Mouse (Mus musculus) limb, embryonic 11.5 days (tissue): ENCODE data around the gene Snrpf. TPM values are rescaled to one million over a fixed set of nuclear protein-coding genes. Genes with fewer than 3 reads are reported as not detected.
A peak's percentile ranks its signal among the peaks of the same experiment; 100 is the strongest.
"Not testable (repeated sequence)": the region's sequence is repeated elsewhere in the genome, so short reads cannot be mapped to it uniquely, and the experiment has no call there.

Experiments
- ATAC-seq: fragments of 200-750 bp; cut with Nextera tagmentation; 2 replicates; pipeline ENCODE4 v1.8.0; 2017; ENCODE audit warnings: low read depth; ENCODE audit not compliant: insufficient number of reproducible peaks, low FRiP score, low TSS enrichment
- DNase-seq: peaks from one replicate; pipeline ENCODE4 v3.0.0-alpha.2; 2015; ENCODE audit warnings: low spot score
- H3K27ac ChIP-seq: fragments of 300-500 bp; sonication (generic); replicated peaks from 2 replicates; pipeline ENCODE4 v1.5.1; 2014; ENCODE audit warnings: low read depth, mild to moderate bottlenecking, low read length
- H3K27me3 ChIP-seq: fragments of 300-500 bp; sonication (generic); 2 replicates; pipeline ENCODE4 v1.6.1; 2014; ENCODE audit warnings: mild to moderate bottlenecking, low read length, mixed read lengths; ENCODE audit not compliant: control insufficient read depth, insufficient read depth
- H3K36me3 ChIP-seq: fragments of 300-500 bp; sonication (generic); 2 replicates; pipeline ENCODE4 v1.6.1; 2014; ENCODE audit warnings: mild to moderate bottlenecking, low read length, moderate library complexity, mixed read lengths; ENCODE audit not compliant: control insufficient read depth, insufficient read depth
- H3K4me1 ChIP-seq: fragments of 300-500 bp; sonication (generic); 2 replicates; pipeline ENCODE4 v1.6.1; 2014; ENCODE audit warnings: low read length, mixed read lengths; ENCODE audit not compliant: control insufficient read depth, insufficient read depth
- H3K4me2 ChIP-seq: fragments of 300-500 bp; sonication (generic); 2 replicates; pipeline ENCODE4 v1.6.1; 2014; ENCODE audit warnings: low read depth, mild to moderate bottlenecking, moderate library complexity; ENCODE audit not compliant: severe bottlenecking
- H3K4me3 ChIP-seq: fragments of 300-500 bp; sonication (generic); 2 replicates; pipeline ENCODE4 v1.5.1; 2014; ENCODE audit warnings: low read depth, low read length
- H3K9ac ChIP-seq: fragments of 300-500 bp; sonication (generic); 2 replicates; pipeline ENCODE4 v1.6.1; 2014; ENCODE audit warnings: mild to moderate bottlenecking, low read length
- H3K9me3 ChIP-seq: fragments of 300-500 bp; sonication (generic); 2 replicates; pipeline ENCODE4 v1.6.1; 2016; ENCODE audit warnings: low read length; ENCODE audit not compliant: control insufficient read depth
- WGBS: fragments of 180-500 bp; shearing (Covaris S2); extraction: QIAGEN DNeasy Blood & Tissue Kit; methylation state at CpG from one replicate; pipeline ENCODE4 v1.1.7; 2014; 5-methylcytosine and 5-hydroxymethylcytosine counted together
- polyA plus RNA-seq: library from polyadenylated mRNA; unstranded; fragments of >200 nt; fragmentation: Nextera tagmentation; extraction: Ambion mirVana; gene quantifications from 2 replicates; pipeline ENCODE4 v1.2.1, GENCODE M21; 2014

Snrpf gene
- polyA plus RNA-seq, 1 experiment from 2014 or later, result 200 TPM

DNA sequence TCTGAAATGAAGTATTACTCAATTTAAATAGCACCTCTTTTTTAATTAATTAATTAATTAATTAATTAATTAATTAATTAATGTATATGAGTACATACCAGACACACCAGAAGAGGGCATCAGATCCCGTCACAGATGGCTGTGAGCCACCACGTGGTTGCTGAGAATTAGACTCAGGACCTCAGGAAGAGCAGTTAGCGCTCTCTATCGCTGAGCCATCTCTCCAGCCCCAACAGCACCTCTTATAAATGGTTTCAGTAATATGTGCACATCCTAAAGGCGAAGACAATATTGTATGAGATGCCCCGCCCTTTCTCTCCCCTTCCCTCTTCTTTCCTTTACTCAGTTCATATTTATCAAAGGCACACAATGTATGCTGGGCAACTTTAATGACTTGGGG lies 20.8 kb downstream of the Snrpf start:
- ATAC-seq (no peak), DNase-seq (no peak)
- Histone ChIP-seq H3K9me3 (no peaks in the 10 kb centered on the region), H3K36me3 (no peaks in the 10 kb centered on the region), H3K27me3 (no peaks in the 10 kb centered on the region), H3K4me1 (no peaks in the 10 kb centered on the region), H3K27ac (no peak overlapping the region), H3K9ac (no peak overlapping the region), H3K4me3 (no peak overlapping the region), H3K4me2 (no peak overlapping the region)
- WGBS, result 92% methylated on average over 6 of the region's 6 CpGs

DNA sequence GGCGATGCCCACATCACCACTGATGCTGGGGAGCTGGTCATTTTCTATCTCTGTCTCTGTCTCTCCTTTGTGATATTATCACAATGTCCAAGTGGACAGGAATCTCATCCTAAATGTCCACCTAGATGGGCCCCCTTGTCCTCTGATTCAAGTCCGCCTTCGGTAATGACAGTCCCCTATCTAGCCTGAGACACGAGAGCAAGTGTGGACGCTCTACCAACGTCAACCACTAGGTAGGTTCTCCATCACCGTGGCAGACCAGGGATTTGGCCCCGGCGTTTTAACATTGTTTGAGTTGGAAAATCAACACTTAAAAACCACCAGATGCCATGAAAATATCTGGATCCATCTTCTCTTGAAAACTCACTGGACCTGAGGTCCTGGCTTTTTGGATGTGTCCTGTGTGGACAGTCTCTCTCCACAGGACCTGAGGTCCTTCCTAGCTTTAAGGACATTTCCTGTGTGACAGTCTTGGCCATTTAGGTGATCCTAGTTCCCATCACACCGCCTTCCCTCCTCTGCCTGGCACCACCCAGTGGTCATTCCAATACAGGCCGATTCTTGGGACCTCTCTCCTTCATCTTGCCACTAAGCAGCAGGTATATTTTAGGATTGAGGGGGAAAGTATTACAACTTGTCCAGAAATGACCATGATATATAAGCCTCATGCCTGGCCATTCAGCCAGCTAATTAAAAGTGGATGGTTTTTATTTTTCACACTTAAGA lies 21.5 kb downstream of the Snrpf start:
- ATAC-seq (no peak), DNase-seq (no peak)
- WGBS, result 87% methylated on average over 11 of the region's 11 CpGs
- no peak overlapping the region for H3K4me2 ChIP-seq
- no peaks in the 10 kb centered on the region for H3K36me3 ChIP-seq
- H3K9ac ChIP-seq, result no peak overlapping the region
- no peaks in the 10 kb centered on the region for H3K9me3 ChIP-seq
- H3K27ac ChIP-seq, result no peak overlapping the region
- H3K27me3 ChIP-seq, result no peaks in the 10 kb centered on the region
- no peak overlapping the region for H3K4me3 ChIP-seq
- no peaks in the 10 kb centered on the region for H3K4me1 ChIP-seq

DNA sequence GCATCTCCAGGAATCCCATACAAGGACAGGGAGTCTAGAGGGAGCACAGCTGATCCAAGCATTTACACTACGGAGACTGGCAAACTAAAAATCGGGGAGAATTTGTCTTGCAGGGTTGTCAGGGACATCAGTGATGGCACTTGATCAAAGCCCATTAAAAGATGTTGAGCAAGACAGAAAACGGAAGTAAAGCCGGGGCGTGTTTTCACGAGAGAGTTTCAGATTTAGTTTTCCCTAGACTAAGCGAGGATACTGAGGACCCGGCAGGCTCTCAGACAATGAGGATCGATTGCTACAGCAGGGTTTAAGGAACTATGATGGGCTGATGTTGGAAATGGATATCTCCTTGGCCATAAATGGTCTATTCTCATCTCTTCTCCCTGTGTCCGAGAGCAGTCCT lies 22.4 kb downstream of the Snrpf start:
- Histone ChIP-seq H3K9ac (no peak overlapping the region), H3K4me3 (no peak overlapping the region), H3K27me3 (no peaks in the 10 kb centered on the region), H3K27ac (no peak overlapping the region), H3K4me2 (no peak overlapping the region), H3K4me1 (no peaks in the 10 kb centered on the region), H3K36me3 (no peaks in the 10 kb centered on the region), H3K9me3 (no peaks in the 10 kb centered on the region)
- no peak for DNase-seq
- no peak for ATAC-seq
- WGBS, result 91% methylated on average over 10 of the region's 10 CpGs

DNA sequence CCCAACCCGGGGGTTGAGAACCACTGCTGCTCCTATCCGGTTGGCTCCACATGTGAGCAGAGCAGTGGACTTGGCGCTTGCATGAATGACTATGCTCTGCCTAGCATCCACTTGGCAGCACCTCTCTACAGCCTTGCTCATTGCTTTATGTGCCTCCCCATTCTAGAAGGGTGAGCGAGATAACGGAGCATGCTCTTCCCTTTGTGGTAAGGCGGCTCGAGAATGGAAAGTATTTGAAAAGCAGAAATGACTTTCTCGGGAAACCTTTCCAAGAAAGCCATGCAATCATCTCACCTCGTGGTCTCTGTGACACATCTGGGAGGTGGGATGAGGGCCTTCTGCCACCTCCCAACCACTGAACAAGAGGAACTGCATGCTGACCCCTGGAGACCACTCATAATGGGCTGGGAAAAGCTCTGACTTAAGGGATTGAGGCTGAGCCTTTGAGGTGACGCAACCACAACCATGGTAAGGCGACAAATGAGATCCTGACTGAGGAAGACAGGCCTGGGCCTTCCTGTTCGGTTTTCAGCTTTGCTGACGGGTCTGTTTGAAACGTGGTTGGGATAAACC lies 24.9 kb downstream of the Snrpf start:
- Histone ChIP-seq H3K9ac (no peak overlapping the region), H3K4me3 (no peak overlapping the region), H3K27me3 (no peaks in the 10 kb centered on the region), H3K9me3 (no peaks in the 10 kb centered on the region), H3K4me2 (no peak overlapping the region), H3K36me3 (no peaks in the 10 kb centered on the region), H3K27ac (no peak overlapping the region), H3K4me1 (no peaks in the 10 kb centered on the region)
- 89% methylated on average over 14 of the region's 14 CpGs for WGBS
- DNase-seq (no peak), ATAC-seq (no peak)

DNA sequence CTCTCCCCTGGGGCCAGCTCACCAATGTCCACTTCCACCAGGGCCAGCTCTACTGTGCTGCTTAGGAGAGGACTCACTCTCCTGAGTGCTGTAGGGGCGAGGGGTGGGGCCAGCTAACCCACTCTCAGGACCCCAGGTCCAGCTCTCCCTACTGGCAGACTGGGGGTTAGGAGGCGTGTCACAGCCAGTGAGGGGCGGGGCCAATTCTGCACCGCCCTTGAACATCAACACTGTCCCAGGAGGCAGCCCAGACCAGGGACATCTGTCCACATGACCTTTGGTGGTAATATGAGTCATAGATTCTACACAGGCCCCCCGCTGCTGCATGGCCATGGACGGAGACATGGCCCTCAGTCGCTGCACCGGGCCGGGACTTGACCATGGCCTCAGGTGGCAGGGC lies 29.7 kb downstream of the Snrpf start:
- Histone ChIP-seq H3K27me3 (no peaks in the 10 kb centered on the region), H3K36me3 (no peaks in the 10 kb centered on the region), H3K27ac (no peak overlapping the region), H3K9me3 (no peaks in the 10 kb centered on the region), H3K9ac (no peak overlapping the region), H3K4me2 (no peak overlapping the region), H3K4me3 (no peak overlapping the region), H3K4me1 (no peaks in the 10 kb centered on the region)
- ATAC-seq (peak; percentile 47; the same call in 1 of the 2 replicates), DNase-seq (no peak)
- WGBS, result 42% methylated on average over 9 of the region's 9 CpGs

DNA sequence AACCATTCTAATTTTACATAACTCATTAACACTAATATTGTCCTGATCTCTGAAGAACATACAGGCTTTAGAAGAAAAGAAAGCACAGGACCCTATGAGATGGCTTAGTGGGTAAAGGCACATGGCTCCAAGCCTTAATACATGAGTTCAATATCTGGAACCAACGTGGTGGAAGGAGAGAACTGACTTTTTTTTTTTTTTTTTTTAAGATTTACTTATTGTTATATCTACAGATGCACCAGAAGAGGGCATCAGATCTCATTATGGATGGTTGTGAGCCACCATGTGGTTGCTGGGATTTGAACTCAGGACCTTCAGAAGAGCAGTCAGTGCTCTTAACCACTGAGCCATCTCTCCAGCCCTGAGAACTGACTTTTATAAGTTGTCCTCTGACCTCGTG lies 31.5 kb downstream of the Snrpf start:
- not testable (repeated sequence) for H3K4me3 ChIP-seq, DNase-seq, H3K36me3 ChIP-seq, H3K27me3 ChIP-seq, H3K4me1 ChIP-seq, H3K4me2 ChIP-seq, H3K27ac ChIP-seq, H3K9ac ChIP-seq, ATAC-seq, H3K9me3 ChIP-seq
- WGBS, result 78% methylated on average over 2 of the region's 2 CpGs

DNA sequence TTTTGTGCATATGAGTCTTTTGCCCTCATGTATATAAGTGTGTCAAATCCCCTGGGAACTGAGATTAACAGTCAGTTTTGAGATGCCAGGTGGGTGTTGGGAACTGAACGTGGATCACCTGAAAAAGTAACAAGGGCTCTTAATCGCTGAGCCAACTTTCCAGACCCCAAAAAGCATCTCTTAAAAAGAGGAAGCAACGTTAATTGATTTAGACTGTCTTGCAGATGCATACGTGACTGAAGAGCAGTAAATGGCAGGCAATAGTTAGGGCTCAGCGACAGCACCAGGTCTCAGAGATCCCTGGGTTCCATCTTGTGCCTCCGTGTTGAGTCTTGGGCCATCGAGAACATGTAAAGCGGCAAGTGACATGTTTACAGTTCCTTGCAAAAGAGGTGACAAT lies 36.9 kb downstream of the Snrpf start:
- DNase-seq, result no peak
- Histone ChIP-seq H3K4me3 (no peak overlapping the region), H3K9ac (no peak overlapping the region), H3K36me3 (no peaks in the 10 kb centered on the region), H3K9me3 (no peaks in the 10 kb centered on the region), H3K4me1 (no peaks in the 10 kb centered on the region), H3K27ac (no peak overlapping the region), H3K4me2 (no peak overlapping the region), H3K27me3 (no peaks in the 10 kb centered on the region)
- WGBS, result 81% methylated on average over 8 of the region's 8 CpGs
- no peak for ATAC-seq

DNA sequence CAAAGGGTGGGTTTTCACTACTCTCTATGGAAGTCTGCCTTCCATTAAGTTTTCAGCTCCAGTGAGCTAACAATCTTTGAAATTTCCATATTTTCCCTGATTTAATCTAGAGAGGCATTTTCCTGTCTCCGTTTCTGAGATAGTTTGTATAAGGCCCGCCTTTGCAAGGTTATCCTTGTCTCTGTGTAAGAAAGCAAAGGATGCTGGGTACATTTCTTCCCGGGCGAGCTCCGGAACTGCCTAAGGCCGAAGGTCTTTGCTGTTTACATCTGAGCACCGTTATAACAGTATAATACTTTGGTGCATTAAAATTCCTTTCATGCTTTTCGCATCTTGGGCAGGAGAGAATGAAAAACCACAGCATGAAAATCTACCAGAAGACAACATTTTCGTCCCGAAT lies 39.7 kb downstream of the Snrpf start:
- Histone ChIP-seq H3K9ac (no peak overlapping the region), H3K4me2 (no peak overlapping the region), H3K9me3 (no peaks in the 10 kb centered on the region), H3K27ac (no peak overlapping the region), H3K36me3 (no peaks in the 10 kb centered on the region), H3K4me1 (no peaks in the 10 kb centered on the region), H3K27me3 (no peaks in the 10 kb centered on the region), H3K4me3 (no peak overlapping the region)
- WGBS, result 89% methylated on average over 10 of the region's 10 CpGs
- no peak for ATAC-seq
- DNase-seq, result no peak

DNA sequence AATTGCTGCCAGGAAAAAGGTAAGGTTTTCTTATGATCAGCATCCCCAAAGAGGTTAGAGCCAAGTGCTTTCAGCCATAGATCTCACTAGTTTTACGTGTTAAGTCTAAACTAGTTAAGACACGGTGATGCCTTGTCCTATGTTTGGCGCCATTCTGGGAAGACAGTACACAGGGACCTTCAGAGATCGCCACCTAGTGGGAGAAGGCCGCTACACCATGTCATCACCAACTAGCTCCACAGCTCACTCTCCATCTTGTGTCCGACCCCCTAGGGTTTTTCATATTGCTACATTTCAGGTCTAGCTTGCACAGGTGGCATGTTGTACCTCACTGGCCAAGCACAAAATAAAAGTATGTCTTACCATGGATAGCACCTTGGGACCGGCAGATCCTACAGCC lies 40.5 kb downstream of the Snrpf start:
- DNase-seq, result peak; percentile 86
- H3K4me2 ChIP-seq, result no peak overlapping the region
- no peaks in the 10 kb centered on the region for H3K36me3 ChIP-seq
- no peaks in the 10 kb centered on the region for H3K27me3 ChIP-seq
- no peak overlapping the region for H3K27ac ChIP-seq
- WGBS, result 12% methylated on average over 7 of the region's 7 CpGs
- H3K4me3 ChIP-seq, result no peak overlapping the region
- no peak overlapping the region for H3K9ac ChIP-seq
- no peak for ATAC-seq
- no peaks in the 10 kb centered on the region for H3K9me3 ChIP-seq
- no peaks in the 10 kb centered on the region for H3K4me1 ChIP-seq
